Mouse (Mus musculus) MEL (cell line): Measurements from ENCODE around the gene Wdfy3. TPM values are rescaled to one million over a fixed set of nuclear protein-coding genes. Genes with fewer than 3 reads are reported as not detected.

Experiments
- DNase-seq: peaks from one replicate; pipeline ENCODE4 v3.0.0; 2011; ENCODE audit warnings: low read depth, low spot score
- H3K27ac ChIP-seq: 2 replicates; pipeline ENCODE4 v1.5.1; 2012; ENCODE audit warnings: low read depth, mild to moderate bottlenecking, control low read depth, low read length, moderate library complexity; ENCODE audit not compliant: control insufficient read depth
- H3K27me3 ChIP-seq, 2 experiments: fragments of 150-350 bp in 1 of 2; sonication (generic) in 1 of 2; 2 replicates each; pipeline ENCODE4 v1.6.1; 2012; ENCODE audit warnings: low read length in 2 of 2, mild to moderate bottlenecking in 2 of 2, improper control_type of control experiment in 1 of 2, moderate library complexity in 1 of 2; ENCODE audit not compliant: insufficient read depth in 2 of 2, control insufficient read depth in 1 of 2
- H3K36me3 ChIP-seq, 2 experiments: 2 replicates each; pipeline ENCODE4 v1.6.1; 2012 to 2014; ENCODE audit warnings: low read length in 2 of 2, improper control_type of control experiment in 1 of 2, inconsistent platforms in 1 of 2, mild to moderate bottlenecking in 1 of 2; ENCODE audit not compliant: insufficient read depth in 2 of 2, control insufficient read depth in 1 of 2
- H3K4me1 ChIP-seq, 2 experiments: fragments of 150-350 bp in 1 of 2; sonication (generic) in 1 of 2; 2 replicates each; pipeline ENCODE4 v1.6.1; 2012; ENCODE audit warnings: low read length in 2 of 2, improper control_type of control experiment in 1 of 2, mild to moderate bottlenecking in 1 of 2; ENCODE audit not compliant: insufficient read depth in 2 of 2, control insufficient read depth in 1 of 2
- H3K4me3 ChIP-seq, 2 experiments: fragments of 150-350 bp in 1 of 2; sonication (generic) in 1 of 2; 2 replicates each; pipeline ENCODE4 v1.5.1; 2012; ENCODE audit warnings: low read depth in 2 of 2, low read length in 2 of 2, mild to moderate bottlenecking in 2 of 2, moderate library complexity in 2 of 2, control low read depth in 1 of 2, improper control_type of control experiment in 1 of 2; ENCODE audit not compliant: control insufficient read depth in 1 of 2, insufficient read depth in 1 of 2
- H3K79me2 ChIP-seq: 2 replicates; pipeline ENCODE4 v1.6.1; 2012; ENCODE audit warnings: mild to moderate bottlenecking, low read length, moderate library complexity; ENCODE audit not compliant: control insufficient read depth, poor library complexity, insufficient read depth
- H3K9ac ChIP-seq: 2 replicates; pipeline ENCODE4 v1.6.1; 2012; ENCODE audit warnings: low read depth, mild to moderate bottlenecking, control low read depth, low read length, moderate library complexity; ENCODE audit not compliant: control insufficient read depth, poor library complexity, severe bottlenecking
- H3K9me3 ChIP-seq: fragments of 150-350 bp; sonication (generic); replicated peaks from 2 replicates; pipeline ENCODE4 v1.6.1; 2012; ENCODE audit warnings: mild to moderate bottlenecking, low read length, improper control_type of control experiment, moderate library complexity; ENCODE audit not compliant: insufficient read depth
- CTCF ChIP-seq, 3 experiments: IDR thresholded peaks in 2 of 3; conservative IDR thresholded peaks in 1 of 3; 2 replicates each; pipeline ENCODE4 v1.5.1; 2011 to 2012; ENCODE audit warnings: low read length in 3 of 3, low read depth in 2 of 3, mild to moderate bottlenecking in 2 of 3, improper control_type of control experiment in 1 of 3, inconsistent platforms in 1 of 3, mixed read lengths in 1 of 3, moderate library complexity in 1 of 3; ENCODE audit not compliant: control insufficient read depth in 1 of 3, insufficient read depth in 1 of 3, poor library complexity in 1 of 3, severe bottlenecking in 1 of 3
- E2F4 ChIP-seq: IDR thresholded peaks from 2 replicates; pipeline ENCODE4 v1.6.1; 2011; ENCODE audit warnings: low read depth, low read length, improper control_type of control experiment, borderline replicate concordance
- JUND ChIP-seq: IDR thresholded peaks from 2 replicates; pipeline ENCODE4 v1.6.1; 2011; ENCODE audit warnings: low read depth, mild to moderate bottlenecking, improper control_type of control experiment, low read length
- MAFK ChIP-seq: IDR thresholded peaks from 2 replicates; pipeline ENCODE4 v1.6.1; 2011; ENCODE audit warnings: low read depth, mild to moderate bottlenecking, low read length, improper control_type of control experiment, borderline replicate concordance
- MAZ ChIP-seq: IDR thresholded peaks from 2 replicates; pipeline ENCODE4 v1.6.1; 2012; ENCODE audit warnings: low read depth, mild to moderate bottlenecking, inconsistent platforms, low read length, improper control_type of control experiment
- MXI1 ChIP-seq: IDR thresholded peaks from 2 replicates; pipeline ENCODE4 v1.6.1; 2011; ENCODE audit warnings: mild to moderate bottlenecking, low read depth, low read length, improper control_type of control experiment
- MYB ChIP-seq: IDR thresholded peaks from 2 replicates; pipeline ENCODE4 v1.6.1; 2011; ENCODE audit warnings: mild to moderate bottlenecking, low read depth, low read length, improper control_type of control experiment
- RAD21 ChIP-seq: IDR thresholded peaks from 2 replicates; pipeline ENCODE4 v1.6.1; 2011; ENCODE audit warnings: mild to moderate bottlenecking, low read depth, low read length, improper control_type of control experiment
- RCOR1 ChIP-seq: IDR thresholded peaks from 2 replicates; pipeline ENCODE4 v1.6.1; 2012; ENCODE audit warnings: low read depth, mild to moderate bottlenecking, inconsistent platforms, low read length, improper control_type of control experiment
- SMC3 ChIP-seq: IDR thresholded peaks from 2 replicates; pipeline ENCODE4 v1.6.1; 2011; ENCODE audit warnings: low read depth, low read length, improper control_type of control experiment
- TAL1 ChIP-seq: IDR thresholded peaks from 2 replicates; pipeline ENCODE4 v1.6.1; 2012; ENCODE audit warnings: mild to moderate bottlenecking, inconsistent platforms, low read length, moderate library complexity, mixed read lengths
- UBTF ChIP-seq: IDR thresholded peaks from 2 replicates; pipeline ENCODE4 v1.6.1; 2012; ENCODE audit warnings: low read depth, mild to moderate bottlenecking, inconsistent platforms, low read length, improper control_type of control experiment, moderate library complexity, borderline replicate concordance; ENCODE audit not compliant: insufficient read depth
- USF1 ChIP-seq: IDR thresholded peaks from 2 replicates; pipeline ENCODE4 v1.6.1; 2014; ENCODE audit warnings: low read depth, mild to moderate bottlenecking, inconsistent platforms, low read length, improper control_type of control experiment, moderate library complexity
- USF2 ChIP-seq, 2 experiments: IDR thresholded peaks; 2 replicates each; pipeline ENCODE4 v1.6.1; 2011 to 2012; ENCODE audit warnings: improper control_type of control experiment in 2 of 2, low read length in 2 of 2, borderline replicate concordance in 1 of 2, inconsistent platforms in 1 of 2, low read depth in 1 of 2, mild to moderate bottlenecking in 1 of 2; ENCODE audit not compliant: insufficient read depth in 1 of 2
- ZC3H11A ChIP-seq: IDR thresholded peaks from 2 replicates; pipeline ENCODE4 v1.6.1; 2012; ENCODE audit warnings: low read depth, mild to moderate bottlenecking, inconsistent platforms, low read length, improper control_type of control experiment
- ZMIZ1 ChIP-seq: IDR thresholded peaks from 2 replicates; pipeline ENCODE4 v1.6.1; 2012; ENCODE audit warnings: low read depth, mild to moderate bottlenecking, inconsistent platforms, low read length, improper control_type of control experiment, moderate library complexity
- ZNF384 ChIP-seq: IDR thresholded peaks from 2 replicates; pipeline ENCODE4 v1.6.1; 2012; ENCODE audit warnings: low read depth, mild to moderate bottlenecking, inconsistent platforms, low read length, improper control_type of control experiment
- polyA plus RNA-seq, 2 experiments: library from polyadenylated mRNA; stranded (reverse) in 1 of 2; unstranded in 1 of 2; fragments of >175 nt in 1 of 2; fragments of >200 nt in 1 of 2; gene quantifications; 2 replicates each; pipeline versions ENCODE4 v1.2.1 to v1.2.4; 2012; ENCODE audit warnings: low replicate concordance in 2 of 2, low read depth in 1 of 2; ENCODE audit not compliant: insufficient read length in 2 of 2, insufficient read depth in 1 of 2, missing spikeins in 1 of 2
- total RNA-seq: library from RNA; depleted of rRNA; stranded (reverse); fragments of 300-350 nt; gene quantifications from 2 replicates; pipeline ENCODE4 v1.2.3, GENCODE M21; 2012

The Wdfy3 gene
- total and polyA plus RNA-seq, 3 experiments = 10.0 to 21.3 (median 11.9) TPM

DNA sequence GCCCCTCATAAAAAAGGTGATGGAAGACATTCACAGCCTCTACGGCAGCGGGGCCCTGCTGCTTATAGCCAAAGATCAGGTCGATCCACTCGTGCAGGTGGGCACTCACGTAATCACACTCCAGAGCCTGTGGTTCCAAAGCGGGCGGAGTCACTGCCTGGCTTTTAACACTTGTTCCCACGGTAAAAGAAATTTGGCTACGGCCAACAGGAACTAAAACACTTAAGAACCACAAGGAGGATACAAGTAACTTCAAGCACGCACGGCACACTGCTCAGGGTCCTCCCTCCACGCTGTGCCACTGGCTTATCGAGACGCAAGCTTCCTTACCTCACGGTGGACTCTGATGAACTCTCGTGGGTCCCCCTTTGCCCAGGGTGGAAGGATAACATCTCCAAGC lies 214.2 kb downstream of the Wdfy3 start:
- Histone ChIP-seq H3K4me1 (no peaks in the 10 kb centered on the region), H3K36me3 (peaks cover 0 to 3% of the 10 kb centered on the region in 2 experiments; a peak in 1 of 4 replicates), H3K79me2 (no peaks in the 10 kb centered on the region), H3K27ac (no peak overlapping the region), H3K4me3 (no peak overlapping the region), H3K27me3 (no peaks in the 10 kb centered on the region), H3K9me3 (no peaks in the 10 kb centered on the region), H3K9ac (no peak overlapping the region)
- no peak for TF ChIP-seq JUND
- no peak for TF ChIP-seq UBTF
- no peak for TF ChIP-seq MAZ
- TF ChIP-seq RCOR1 = no peak
- no peak for TF ChIP-seq USF1
- no peak for TF ChIP-seq SMC3
- DNase-seq = no peak

DNA sequence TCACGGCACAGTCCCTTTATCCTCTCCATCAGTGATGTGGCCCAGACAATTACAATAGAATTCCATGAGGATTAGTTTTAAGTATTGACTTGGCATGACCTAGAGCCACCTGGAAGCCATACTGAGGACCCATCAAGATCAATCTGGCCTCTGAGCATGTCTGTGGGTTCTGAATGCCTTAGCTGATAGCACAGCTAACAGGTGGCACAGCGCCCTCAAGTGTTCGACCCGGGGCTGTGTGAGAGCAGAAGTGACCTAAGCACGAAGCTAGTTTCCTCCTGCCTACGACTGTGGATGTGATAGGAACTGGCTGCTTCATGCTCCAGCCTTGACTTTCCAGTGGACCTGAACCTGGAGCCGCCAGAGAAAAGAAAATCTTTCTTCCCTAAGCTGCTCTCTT lies 215.1 kb downstream of the Wdfy3 start:
- TF ChIP-seq MAFK (no peak), CTCF (IDR thresholded peaks at IDR 0.05 in 2 of 3, conservative IDR thresholded peaks at IDR 0.05 in 1 of 3; ENCODE audit: control insufficient read depth in 1 of 3, insufficient read depth in 1 of 3, low read depth in 2 of 3, low read length in 3 of 3, poor library complexity in 1 of 3, severe bottlenecking in 1 of 3) (peak; percentile 34 to 62 (median 48)), RAD21 (peak; percentile 17), ZMIZ1 (no peak)
- H3K27me3 ChIP-seq = no peaks in the 10 kb centered on the region
- no peaks in the 10 kb centered on the region for H3K79me2 ChIP-seq
- H3K9me3 ChIP-seq = no peaks in the 10 kb centered on the region
- no peak overlapping the region for H3K27ac ChIP-seq
- H3K9ac ChIP-seq = no peak overlapping the region
- no peak overlapping the region for H3K4me3 ChIP-seq
- H3K36me3 ChIP-seq = peaks cover 0 to 3% of the 10 kb centered on the region in 2 experiments; a peak in 1 of 4 replicates
- no peaks in the 10 kb centered on the region for H3K4me1 ChIP-seq
- peak; percentile 28 for DNase-seq

DNA sequence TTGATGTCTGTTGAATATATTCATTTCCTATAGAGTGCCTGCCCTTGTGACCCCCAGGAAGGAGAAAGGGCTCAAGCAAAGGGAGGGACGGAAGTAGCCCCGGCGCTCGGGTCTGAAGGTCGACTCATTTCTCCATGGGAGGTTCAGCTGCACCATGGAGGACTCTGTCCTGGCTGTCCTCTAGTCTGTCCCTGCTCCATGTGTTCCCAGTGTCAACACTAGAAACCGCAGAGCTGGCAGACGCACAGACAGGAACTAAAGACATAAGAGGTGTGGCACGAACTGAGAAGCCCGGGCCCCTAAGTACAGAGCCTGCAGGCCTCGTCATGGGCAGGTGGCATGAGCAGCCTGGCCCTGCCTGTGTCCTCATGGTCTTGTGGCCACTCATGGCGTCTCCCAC lies 215.6 kb downstream of the Wdfy3 start:
- Histone ChIP-seq H3K4me3 (no peak overlapping the region), H3K27ac (no peak overlapping the region), H3K79me2 (no peaks in the 10 kb centered on the region), H3K27me3 (no peaks in the 10 kb centered on the region), H3K4me1 (no peaks in the 10 kb centered on the region), H3K36me3 (peaks cover 0 to 3% of the 10 kb centered on the region in 2 experiments; a peak in 1 of 4 replicates), H3K9me3 (no peaks in the 10 kb centered on the region), H3K9ac (no peak overlapping the region)
- TF ChIP-seq MXI1 = no peak
- TF ChIP-seq ZNF384 = no peak
- TF ChIP-seq TAL1 = no peak
- TF ChIP-seq USF2 (IDR thresholded peaks at IDR 0.05; ENCODE audit: borderline replicate concordance in 1 of 2, insufficient read depth in 1 of 2, low read depth in 1 of 2, low read length in 2 of 2) = no peak
- no peak for TF ChIP-seq JUND
- TF ChIP-seq E2F4 = no peak
- no peak for TF ChIP-seq ZC3H11A
- TF ChIP-seq MYB = no peak
- no peak for DNase-seq
